Mouse (Mus musculus): ENCODE results near the gene Dnali1. TPM values are rescaled to one million over a fixed set of nuclear protein-coding genes. Genes with fewer than 3 reads are reported as not detected.

Gene Dnali1
- polyA plus RNA-seq, 1 experiment = not detected

- Histone ChIP-seq H3K4me1 (ENCODE audit: control insufficient read depth, insufficient read depth, insufficient read length, low read length) (peaks cover 8% of the 10 kb centered on the region; the same call in 1 of the 2 replicates), H3K27ac (replicated peaks; ENCODE audit: low read depth, low read length) (no peak overlapping the region), H3K4me3 (ENCODE audit: insufficient read depth, low read depth, low read length) (no peak overlapping the region)
Observed at GRCm38 (mm10) chr4:125063829-125064228, 1.7 kb downstream of the Dnali1 start.

- H3K4me3 ChIP-seq (ENCODE audit: insufficient read depth, low read depth, low read length) = no peak overlapping the region
- H3K27ac ChIP-seq (replicated peaks; ENCODE audit: low read depth, low read length) = no peak overlapping the region
- H3K4me1 ChIP-seq (ENCODE audit: control insufficient read depth, insufficient read depth, insufficient read length, low read length) = no peaks in the 10 kb centered on the region
Observed at GRCm38 (mm10) chr4:125059025-125059424, 6.5 kb downstream of the Dnali1 start.

GRCm38 (mm10) chr4:125058033-125058432 is 7.5 kb downstream of the Dnali1 start:
- no peaks in the 10 kb centered on the region for H3K4me1 ChIP-seq (ENCODE audit: control insufficient read depth, insufficient read depth, insufficient read length, low read length)
- H3K27ac ChIP-seq (replicated peaks; ENCODE audit: low read depth, low read length) = no peak overlapping the region
- no peak overlapping the region for H3K4me3 ChIP-seq (ENCODE audit: insufficient read depth, low read depth, low read length)

- H3K4me1 ChIP-seq (ENCODE audit: control insufficient read depth, insufficient read depth, insufficient read length, low read length) = no peaks in the 10 kb centered on the region
- H3K4me3 ChIP-seq (ENCODE audit: insufficient read depth, low read depth, low read length) = no peak overlapping the region
- no peak overlapping the region for H3K27ac ChIP-seq (replicated peaks; ENCODE audit: low read depth, low read length)
Observed at GRCm38 (mm10) chr4:125057273-125057672, 8.2 kb downstream of the Dnali1 start.

- Histone ChIP-seq H3K4me3 (ENCODE audit: insufficient read depth, low read depth, low read length) (no peak overlapping the region), H3K4me1 (ENCODE audit: control insufficient read depth, insufficient read depth, insufficient read length, low read length) (no peaks in the 10 kb centered on the region), H3K27ac (replicated peaks; ENCODE audit: low read depth, low read length) (no peak overlapping the region)
Observed at GRCm38 (mm10) chr4:125056476-125056875, 9.0 kb downstream of the Dnali1 start.

- H3K27ac ChIP-seq (replicated peaks; ENCODE audit: low read depth, low read length) = no peak overlapping the region
- H3K4me1 ChIP-seq (ENCODE audit: control insufficient read depth, insufficient read depth, insufficient read length, low read length) = no peaks in the 10 kb centered on the region
- no peak overlapping the region for H3K4me3 ChIP-seq (ENCODE audit: insufficient read depth, low read depth, low read length)
Observed at GRCm38 (mm10) chr4:125055385-125055784, 10.1 kb downstream of the Dnali1 start.

GRCm38 (mm10) chr4:125044454-125044853 is 21.0 kb downstream of the Dnali1 start:
- no peak overlapping the region for H3K4me3 ChIP-seq (ENCODE audit: insufficient read depth, low read depth, low read length)
- H3K4me1 ChIP-seq (ENCODE audit: control insufficient read depth, insufficient read depth, insufficient read length, low read length) = no peaks in the 10 kb centered on the region; the same call in 1 of the 2 replicates
- H3K27ac ChIP-seq (replicated peaks; ENCODE audit: low read depth, low read length) = peak overlapping the region; percentile 59

- Histone ChIP-seq H3K27ac (replicated peaks; ENCODE audit: low read depth, low read length) (no peak overlapping the region), H3K4me1 (ENCODE audit: control insufficient read depth, insufficient read depth, insufficient read length, low read length) (no peaks in the 10 kb centered on the region), H3K4me3 (ENCODE audit: insufficient read depth, low read depth, low read length) (no peak overlapping the region)
Observed at GRCm38 (mm10) chr4:125034341-125034740, 31.2 kb downstream of the Dnali1 start.

GRCm38 (mm10) chr4:125029891-125030614 is 35.5 kb downstream of the Dnali1 start:
- Histone ChIP-seq H3K4me3 (ENCODE audit: insufficient read depth, low read depth, low read length) (peak overlapping the region; percentile 98), H3K4me1 (ENCODE audit: control insufficient read depth, insufficient read depth, insufficient read length, low read length) (no peaks in the 10 kb centered on the region), H3K27ac (replicated peaks; ENCODE audit: low read depth, low read length) (peak overlapping the region; percentile 69; the same call in 1 of the 2 replicates)

GRCm38 (mm10) chr4:125020780-125021538 is 44.5 kb downstream of the Dnali1 start:
- H3K27ac ChIP-seq (replicated peaks; ENCODE audit: low read depth, low read length) = no peak overlapping the region
- no peaks in the 10 kb centered on the region for H3K4me1 ChIP-seq (ENCODE audit: control insufficient read depth, insufficient read depth, insufficient read length, low read length)
- H3K4me3 ChIP-seq (ENCODE audit: insufficient read depth, low read depth, low read length) = no peak overlapping the region

GRCm38 (mm10) chr4:125017431-125017830 is 48.1 kb downstream of the Dnali1 start:
- H3K4me3 ChIP-seq (ENCODE audit: insufficient read depth, low read depth, low read length) = no peak overlapping the region
- no peaks in the 10 kb centered on the region for H3K4me1 ChIP-seq (ENCODE audit: control insufficient read depth, insufficient read depth, insufficient read length, low read length)
- H3K27ac ChIP-seq (replicated peaks; ENCODE audit: low read depth, low read length) = no peak overlapping the region

GRCm38 (mm10) chr4:125015806-125016635 is 49.5 kb downstream of the Dnali1 start, which contains the start of gene Gnl2:
Gene Gnl2 (plus strand): TSS chr4:125016585.
- Histone ChIP-seq H3K4me3 (ENCODE audit: insufficient read depth, low read depth, low read length) (no peak within 1 kb of the TSS), H3K4me1 (ENCODE audit: control insufficient read depth, insufficient read depth, insufficient read length, low read length) (no peaks in the 10 kb centered on the region), H3K27ac (replicated peaks; ENCODE audit: low read depth, low read length) (no peak within 1 kb of the TSS)

- no peak overlapping the region for H3K27ac ChIP-seq (replicated peaks; ENCODE audit: low read depth, low read length)
- no peaks in the 10 kb centered on the region for H3K4me1 ChIP-seq (ENCODE audit: control insufficient read depth, insufficient read depth, insufficient read length, low read length)
- no peak overlapping the region for H3K4me3 ChIP-seq (ENCODE audit: insufficient read depth, low read depth, low read length)
Observed at GRCm38 (mm10) chr4:125008712-125009111, 56.8 kb downstream of the Dnali1 start.

- Histone ChIP-seq H3K4me3 (ENCODE audit: insufficient read depth, low read depth, low read length) (no peak overlapping the region), H3K4me1 (ENCODE audit: control insufficient read depth, insufficient read depth, insufficient read length, low read length) (no peaks in the 10 kb centered on the region), H3K27ac (replicated peaks; ENCODE audit: low read depth, low read length) (no peak overlapping the region)
Observed at GRCm38 (mm10) chr4:125008220-125008619, 57.3 kb downstream of the Dnali1 start.

- no peak overlapping the region for H3K4me3 ChIP-seq (ENCODE audit: insufficient read depth, low read depth, low read length)
- no peaks in the 10 kb centered on the region for H3K4me1 ChIP-seq (ENCODE audit: control insufficient read depth, insufficient read depth, insufficient read length, low read length)
- H3K27ac ChIP-seq (replicated peaks; ENCODE audit: low read depth, low read length) = no peak overlapping the region
Observed at GRCm38 (mm10) chr4:125007460-125007859, 58.0 kb downstream of the Dnali1 start.

Data from brown adipose tissue, adult 24 weeks (tissue).